Mouse (Mus musculus) liver, adult 2 months (tissue): ENCODE results near the gene Ttc27. TPM values are rescaled to one million over a fixed set of nuclear protein-coding genes. Genes with fewer than 3 reads are reported as not detected.

Experiments used
- DNase-seq: peaks from one replicate; pipeline ENCODE4 v3.0.0-alpha.2; 2011; ENCODE audit warnings: low read depth, low spot score; ENCODE audit errors: extremely low read depth
- H3K27ac ChIP-seq: fragments of 200-500 bp; replicated peaks from 2 replicates; pipeline ENCODE4 v1.5.1; 2012; ENCODE audit warnings: low read depth, mild to moderate bottlenecking, control low read depth, inconsistent platforms, low read length; ENCODE audit not compliant: insufficient read depth
- H3K27me3 ChIP-seq: fragments of 200-500 bp; 2 replicates; pipeline ENCODE4 v1.6.1; 2012; ENCODE audit warnings: mild to moderate bottlenecking, moderate library complexity, low read length, inconsistent platforms; ENCODE audit not compliant: control insufficient read depth, insufficient read depth
- H3K36me3 ChIP-seq: fragments of 200-500 bp; 2 replicates; pipeline ENCODE4 v1.6.1; 2012; ENCODE audit warnings: low read length, inconsistent platforms; ENCODE audit not compliant: control insufficient read depth, insufficient read depth
- H3K4me1 ChIP-seq: fragments of 200-500 bp; 2 replicates; pipeline ENCODE4 v1.6.1; 2011; ENCODE audit warnings: low read length; ENCODE audit not compliant: control insufficient read depth, insufficient read depth
- H3K4me3 ChIP-seq: fragments of 200-500 bp; 2 replicates; pipeline ENCODE4 v1.5.1; 2011; ENCODE audit warnings: low read depth, mild to moderate bottlenecking, control low read depth, low read length, moderate library complexity; ENCODE audit not compliant: insufficient read depth
- H3K79me2 ChIP-seq: fragments of 200-500 bp; 2 replicates; pipeline ENCODE4 v1.6.1; 2012; ENCODE audit warnings: inconsistent platforms, mild to moderate bottlenecking, low read length, moderate library complexity; ENCODE audit not compliant: control insufficient read depth, insufficient read depth
- H3K9ac ChIP-seq: fragments of 200-500 bp; 2 replicates; pipeline ENCODE4 v1.6.1; 2012; ENCODE audit warnings: low read depth, mild to moderate bottlenecking, control low read depth, inconsistent platforms, low read length
- CTCF ChIP-seq: fragments of 200-500 bp; IDR thresholded peaks from 2 replicates; pipeline ENCODE4 v1.5.1; 2011; ENCODE audit warnings: low read depth, low read length, control low read depth
- POLR2A ChIP-seq: fragments of 200-500 bp; IDR thresholded peaks from 2 replicates; pipeline ENCODE4 v1.6.1; 2011; ENCODE audit warnings: low read length, control low read depth; ENCODE audit not compliant: insufficient read depth; ENCODE audit errors: extremely low read depth
- WGBS: fragments of 180-500 bp; shearing (Covaris S2); methylation state at CpG from one replicate; pipeline ENCODE4 v1.1.7; 2018; 5-methylcytosine and 5-hydroxymethylcytosine counted together
- polyA plus RNA-seq: library from polyadenylated mRNA; depleted of rRNA; stranded (reverse); fragments of >200 nt; gene quantifications from 2 replicates; pipeline ENCODE4 v1.2.3, GENCODE M21; 2012
- total RNA-seq: library from RNA; depleted of rRNA; stranded (reverse); fragments of >200 nt; gene quantifications from 2 replicates; pipeline ENCODE4 v1.2.3, GENCODE M21; 2014

The Ttc27 gene
- total and polyA plus RNA-seq, 2 experiments = 2.8 to 12.4 TPM

DNA sequence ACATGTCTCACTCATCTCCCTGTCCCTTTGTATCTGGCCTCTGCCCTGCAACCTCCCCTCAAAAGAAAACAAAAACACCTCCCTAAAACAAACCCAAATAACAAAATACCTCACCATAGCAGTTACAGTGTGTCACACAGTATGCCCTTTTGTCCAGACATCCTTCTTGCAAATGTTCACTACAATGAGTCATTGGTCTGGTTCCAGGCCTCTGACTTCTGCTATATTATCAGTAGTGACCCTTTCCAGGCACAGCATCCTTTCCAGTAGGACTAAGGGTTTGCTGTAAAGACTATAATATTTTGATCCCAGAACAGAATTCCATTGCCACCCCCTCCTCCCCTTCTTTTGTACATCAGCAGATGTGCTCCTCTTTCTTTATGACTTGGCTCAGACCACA lies 64.4 kb downstream of the Ttc27 start:
- Histone ChIP-seq H3K79me2 (no peaks in the 10 kb centered on the region), H3K27me3 (no peaks in the 10 kb centered on the region), H3K36me3 (peaks cover 2% of the 10 kb centered on the region), H3K4me1 (no peaks in the 10 kb centered on the region), H3K27ac (no peak overlapping the region), H3K4me3 (no peak overlapping the region), H3K9ac (no peak overlapping the region)
- TF ChIP-seq POLR2A (no peak), CTCF (no peak)
- DNase-seq = no peak

DNA sequence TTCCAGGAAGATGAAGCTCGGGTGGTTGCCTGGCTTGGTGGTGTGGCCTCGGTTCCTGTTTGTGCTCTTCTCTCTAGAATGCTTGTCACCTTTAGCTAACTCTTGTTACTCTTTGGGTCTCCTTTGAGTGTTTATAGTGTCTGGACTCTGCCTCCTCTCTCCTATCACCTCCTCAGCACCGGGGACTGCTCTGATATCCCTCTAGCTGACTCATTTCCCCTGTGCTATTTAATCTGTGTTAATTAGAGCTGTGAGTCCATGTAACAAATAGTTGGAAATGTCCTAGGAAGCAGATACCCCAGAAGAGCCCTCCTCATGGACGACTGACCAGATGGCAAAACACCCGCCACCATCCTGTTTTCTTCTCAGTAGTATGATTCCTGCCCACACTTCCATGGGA lies 68.1 kb downstream of the Ttc27 start:
- H3K79me2 ChIP-seq = no peaks in the 10 kb centered on the region
- no peaks in the 10 kb centered on the region for H3K27me3 ChIP-seq
- H3K36me3 ChIP-seq = peaks cover 2% of the 10 kb centered on the region; the same call in 1 of the 2 replicates
- no peaks in the 10 kb centered on the region for H3K4me1 ChIP-seq
- no peak overlapping the region for H3K9ac ChIP-seq
- TF ChIP-seq CTCF (no peak), POLR2A (no peak)
- no peak overlapping the region for H3K4me3 ChIP-seq
- no peak overlapping the region for H3K27ac ChIP-seq
- no peak for DNase-seq
- WGBS = 79% methylated on average over 5 of the region's 5 CpGs

DNA sequence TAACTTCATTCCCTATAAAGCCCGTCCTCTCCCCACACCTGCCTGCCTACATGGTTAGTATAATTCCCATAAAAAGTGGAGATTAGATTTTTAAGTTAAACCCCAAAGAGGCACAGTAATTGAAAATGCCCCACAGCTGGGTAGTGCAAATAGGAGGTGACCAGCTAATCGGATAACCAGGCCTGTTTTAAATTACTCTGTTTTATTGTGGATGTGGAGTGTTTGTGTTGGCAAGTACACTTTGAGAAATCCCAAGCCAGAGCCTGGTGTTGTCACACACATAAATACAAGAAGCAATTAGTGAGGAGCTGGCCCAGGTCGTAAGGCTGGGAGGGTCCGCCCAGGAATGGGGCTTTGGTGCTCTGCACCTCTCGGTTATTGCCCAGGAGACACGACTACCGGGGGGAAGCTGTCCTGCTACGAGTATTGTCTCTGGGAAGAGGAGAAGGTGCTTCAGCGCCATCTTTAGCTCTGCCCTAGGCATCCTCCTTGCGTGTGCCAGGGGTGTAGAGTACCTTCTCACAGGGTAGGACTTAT lies 68.7 kb downstream of the Ttc27 start:
- no peak overlapping the region for H3K27ac ChIP-seq
- no peaks in the 10 kb centered on the region for H3K79me2 ChIP-seq
- no peaks in the 10 kb centered on the region for H3K4me1 ChIP-seq
- no peaks in the 10 kb centered on the region for H3K27me3 ChIP-seq
- DNase-seq = no peak
- no peak overlapping the region for H3K9ac ChIP-seq
- 96% methylated on average over 10 of the region's 10 CpGs for WGBS
- no peak overlapping the region for H3K4me3 ChIP-seq
- no peak for TF ChIP-seq CTCF
- TF ChIP-seq POLR2A = no peak
- H3K36me3 ChIP-seq = peaks cover 2% of the 10 kb centered on the region; the same call in 1 of the 2 replicates

DNA sequence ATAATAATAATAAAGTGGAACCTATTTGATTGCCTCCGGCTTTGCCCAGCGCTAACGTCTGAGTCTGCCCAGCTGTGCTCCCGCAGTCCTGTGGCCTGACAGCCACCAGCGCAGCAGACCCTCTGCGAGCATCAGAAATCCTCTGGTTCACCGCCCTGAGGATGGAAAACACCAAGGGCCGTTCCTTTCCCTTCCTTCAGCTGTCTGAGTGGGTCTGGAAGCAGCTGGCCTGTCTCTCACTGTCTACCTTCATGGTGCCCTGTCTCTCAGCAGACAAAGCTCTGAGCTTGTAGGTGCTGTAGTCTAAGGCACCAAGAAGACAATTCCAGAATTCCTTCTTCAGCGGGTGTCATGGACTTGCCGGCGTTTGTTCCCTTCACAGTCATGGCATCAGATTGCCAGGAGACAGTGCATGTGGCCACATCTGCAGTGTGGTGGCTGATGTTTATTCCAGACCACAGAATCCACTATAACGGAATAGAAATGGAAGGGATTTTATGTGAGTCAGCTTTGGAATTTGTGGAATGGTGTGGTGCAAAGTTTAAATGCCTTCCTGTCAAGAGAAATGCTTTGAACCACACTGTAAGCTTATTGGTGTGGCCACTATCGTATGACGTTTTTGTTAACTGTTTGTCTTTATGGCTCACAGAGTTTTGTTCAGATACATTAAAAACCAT lies 78.6 kb downstream of the Ttc27 start:
- H3K27ac ChIP-seq = no peak overlapping the region
- WGBS = 94% methylated on average over 14 of the region's 14 CpGs
- no peak for TF ChIP-seq POLR2A
- TF ChIP-seq CTCF = no peak
- no peaks in the 10 kb centered on the region for H3K27me3 ChIP-seq
- DNase-seq = no peak
- H3K4me1 ChIP-seq = no peaks in the 10 kb centered on the region
- peaks cover 2% of the 10 kb centered on the region; the same call in 1 of the 2 replicates for H3K36me3 ChIP-seq
- H3K79me2 ChIP-seq = no peaks in the 10 kb centered on the region
- no peak overlapping the region for H3K4me3 ChIP-seq
- H3K9ac ChIP-seq = no peak overlapping the region

DNA sequence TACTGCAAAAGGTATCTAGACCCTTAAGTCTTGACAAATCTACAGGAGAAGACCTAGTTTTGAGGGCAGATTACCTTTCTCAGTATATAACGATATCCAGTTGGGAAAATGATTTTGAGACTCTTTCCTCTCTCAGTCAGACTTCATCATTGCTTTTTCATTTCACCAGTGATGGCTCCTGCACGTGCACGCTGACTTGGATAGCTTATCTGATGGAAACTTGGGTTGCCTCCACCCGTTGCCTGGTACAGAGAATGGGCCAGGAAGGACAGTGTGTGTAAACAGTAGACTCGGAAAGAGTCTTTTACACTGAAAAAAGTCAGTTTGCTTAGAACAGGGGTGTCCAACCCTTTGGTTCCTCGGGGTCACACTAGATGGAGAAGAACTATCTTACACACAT lies 82.3 kb downstream of the Ttc27 start:
- no peak overlapping the region for H3K27ac ChIP-seq
- H3K4me1 ChIP-seq = no peaks in the 10 kb centered on the region
- WGBS = 87% methylated on average over 6 of the region's 6 CpGs
- H3K79me2 ChIP-seq = no peaks in the 10 kb centered on the region
- H3K27me3 ChIP-seq = no peaks in the 10 kb centered on the region
- no peak for DNase-seq
- TF ChIP-seq CTCF (no peak), POLR2A (no peak)
- no peak overlapping the region for H3K4me3 ChIP-seq
- H3K36me3 ChIP-seq = peaks cover 2% of the 10 kb centered on the region; the same call in 1 of the 2 replicates
- H3K9ac ChIP-seq = no peak overlapping the region

DNA sequence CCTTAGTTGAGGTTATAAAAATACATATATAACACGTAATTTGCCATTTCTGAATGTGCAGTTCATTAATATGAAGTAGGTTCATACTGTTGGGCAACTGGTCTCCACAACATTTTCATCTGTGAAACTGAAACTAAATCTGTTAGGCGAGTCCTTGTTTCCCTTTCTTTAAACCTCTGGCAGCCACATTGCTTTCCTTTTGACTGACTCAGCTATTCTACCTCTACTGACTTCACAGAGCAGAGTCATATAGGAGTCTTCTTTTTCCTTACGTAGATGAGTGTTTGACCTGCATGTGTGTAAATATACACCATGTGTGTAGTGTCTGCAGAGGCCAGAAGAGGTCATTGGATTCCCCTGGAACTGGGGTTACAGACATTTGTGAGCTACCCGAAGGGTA lies 85.2 kb downstream of the Ttc27 start:
- DNase-seq = peak; percentile 22
- Histone ChIP-seq H3K4me3 (no peak overlapping the region), H3K4me1 (no peaks in the 10 kb centered on the region), H3K9ac (no peak overlapping the region), H3K27me3 (no peaks in the 10 kb centered on the region), H3K27ac (no peak overlapping the region), H3K36me3 (peaks cover 2% of the 10 kb centered on the region; the same call in 1 of the 2 replicates), H3K79me2 (no peaks in the 10 kb centered on the region)
- no peak for TF ChIP-seq CTCF
- TF ChIP-seq POLR2A = no peak
- 81% methylated on average over 4 of the region's 4 CpGs for WGBS
